Mouse (Mus musculus): ENCODE data around the gene Bzw2. TPM values are rescaled to one million over a fixed set of nuclear protein-coding genes. Genes with fewer than 3 reads are reported as not detected.

The Bzw2 gene
- polyA plus RNA-seq, 1 experiment from 2014 or later = 122 TPM

GRCm38 (mm10) chr12:36117161-36117560, 40.7 kb downstream of the Bzw2 start:
- Histone ChIP-seq H3K27ac (replicated peaks) (no peak overlapping the region), H3K9me3 (ENCODE audit: control insufficient read depth, low read length) (no peaks in the 10 kb centered on the region), H3K4me1 (replicated peaks; ENCODE audit: control insufficient read depth, insufficient read depth) (no peaks in the 10 kb centered on the region), H3K4me2 (replicated peaks; ENCODE audit: low read depth) (no peak overlapping the region), H3K27me3 (ENCODE audit: control insufficient read depth, insufficient read depth, low read length) (no peaks in the 10 kb centered on the region), H3K36me3 (ENCODE audit: control insufficient read depth, insufficient read depth, low read length) (peaks cover 20% of the 10 kb centered on the region), H3K4me3 (ENCODE audit: low read depth, low read length) (no peak overlapping the region), H3K9ac (ENCODE audit: low read length) (no peak overlapping the region)
- DNase-seq (ENCODE audit: low spot score) (no peak), ATAC-seq (ENCODE audit: low FRiP score, low TSS enrichment) (no peak)
- WGBS = 89% methylated on average over 6 of the region's 6 CpGs
- TF ChIP-seq CTCF (IDR thresholded peaks at IDR 0.05; ENCODE audit: low read depth) (no peak), EP300 (optimal IDR thresholded peaks at IDR 0.05) (no peak)

- no peak for DNase-seq (ENCODE audit: low spot score)
- H3K4me1 ChIP-seq (replicated peaks; ENCODE audit: control insufficient read depth, insufficient read depth) = no peaks in the 10 kb centered on the region
- H3K4me2 ChIP-seq (replicated peaks; ENCODE audit: low read depth) = no peak overlapping the region
- WGBS = 98% methylated on average over 3 of the region's 3 CpGs
- TF ChIP-seq CTCF (IDR thresholded peaks at IDR 0.05; ENCODE audit: low read depth) = no peak
- no peak for TF ChIP-seq EP300 (optimal IDR thresholded peaks at IDR 0.05)
- no peaks in the 10 kb centered on the region for H3K27me3 ChIP-seq (ENCODE audit: control insufficient read depth, insufficient read depth, low read length)
- peaks cover 30% of the 10 kb centered on the region for H3K36me3 ChIP-seq (ENCODE audit: control insufficient read depth, insufficient read depth, low read length)
- no peak overlapping the region for H3K27ac ChIP-seq (replicated peaks)
- no peak overlapping the region for H3K4me3 ChIP-seq (ENCODE audit: low read depth, low read length)
- H3K9ac ChIP-seq (ENCODE audit: low read length) = no peak overlapping the region
- H3K9me3 ChIP-seq (ENCODE audit: control insufficient read depth, low read length) = no peaks in the 10 kb centered on the region
- no peak for ATAC-seq (ENCODE audit: low FRiP score, low TSS enrichment)
Observed at GRCm38 (mm10) chr12:36112081-36112480, 45.8 kb downstream of the Bzw2 start.

GRCm38 (mm10) chr12:36111110-36111509, 46.8 kb downstream of the Bzw2 start:
- 89% methylated on average over 5 of the region's 5 CpGs for WGBS

GRCm38 (mm10) chr12:36110457-36110856, 47.4 kb downstream of the Bzw2 start:
- no peak for DNase-seq (ENCODE audit: low spot score)
- H3K9ac ChIP-seq (ENCODE audit: low read length) = no peak overlapping the region
- ATAC-seq (ENCODE audit: low FRiP score, low TSS enrichment) = no peak
- H3K4me2 ChIP-seq (replicated peaks; ENCODE audit: low read depth) = no peak overlapping the region
- H3K4me1 ChIP-seq (replicated peaks; ENCODE audit: control insufficient read depth, insufficient read depth) = no peaks in the 10 kb centered on the region
- WGBS = 84% methylated on average over 5 of the region's 5 CpGs
- H3K27me3 ChIP-seq (ENCODE audit: control insufficient read depth, insufficient read depth, low read length) = no peaks in the 10 kb centered on the region
- no peak overlapping the region for H3K27ac ChIP-seq (replicated peaks)
- H3K9me3 ChIP-seq (ENCODE audit: control insufficient read depth, low read length) = no peaks in the 10 kb centered on the region
- TF ChIP-seq CTCF (IDR thresholded peaks at IDR 0.05; ENCODE audit: low read depth) (no peak), EP300 (optimal IDR thresholded peaks at IDR 0.05) (no peak)
- H3K4me3 ChIP-seq (ENCODE audit: low read depth, low read length) = no peak overlapping the region
- H3K36me3 ChIP-seq (ENCODE audit: control insufficient read depth, insufficient read depth, low read length) = peaks cover 33% of the 10 kb centered on the region

More at GRCm38 (mm10) chr12:36111110-36111509, 46.8 kb downstream of the Bzw2 start:
- DNase-seq (ENCODE audit: low spot score) = no peak
- H3K4me2 ChIP-seq (replicated peaks; ENCODE audit: low read depth) = no peak overlapping the region
- H3K27me3 ChIP-seq (ENCODE audit: control insufficient read depth, insufficient read depth, low read length) = no peaks in the 10 kb centered on the region
- peaks cover 34% of the 10 kb centered on the region for H3K36me3 ChIP-seq (ENCODE audit: control insufficient read depth, insufficient read depth, low read length)
- H3K9ac ChIP-seq (ENCODE audit: low read length) = no peak overlapping the region
- TF ChIP-seq EP300 (optimal IDR thresholded peaks at IDR 0.05) (no peak), CTCF (IDR thresholded peaks at IDR 0.05; ENCODE audit: low read depth) (no peak)
- ATAC-seq (ENCODE audit: low FRiP score, low TSS enrichment) = no peak
- H3K27ac ChIP-seq (replicated peaks) = no peak overlapping the region
- H3K4me1 ChIP-seq (replicated peaks; ENCODE audit: control insufficient read depth, insufficient read depth) = no peaks in the 10 kb centered on the region
- no peaks in the 10 kb centered on the region for H3K9me3 ChIP-seq (ENCODE audit: control insufficient read depth, low read length)
- H3K4me3 ChIP-seq (ENCODE audit: low read depth, low read length) = no peak overlapping the region

GRCm38 (mm10) chr12:36108442-36108841, 49.4 kb downstream of the Bzw2 start:
- Histone ChIP-seq H3K9me3 (ENCODE audit: control insufficient read depth, low read length) (no peaks in the 10 kb centered on the region), H3K27me3 (ENCODE audit: control insufficient read depth, insufficient read depth, low read length) (no peaks in the 10 kb centered on the region), H3K4me1 (replicated peaks; ENCODE audit: control insufficient read depth, insufficient read depth) (no peaks in the 10 kb centered on the region), H3K36me3 (ENCODE audit: control insufficient read depth, insufficient read depth, low read length) (peaks cover 32% of the 10 kb centered on the region), H3K9ac (ENCODE audit: low read length) (no peak overlapping the region), H3K4me2 (replicated peaks; ENCODE audit: low read depth) (no peak overlapping the region), H3K4me3 (ENCODE audit: low read depth, low read length) (no peak overlapping the region), H3K27ac (replicated peaks) (no peak overlapping the region)
- DNase-seq (ENCODE audit: low spot score) = no peak
- 86% methylated on average over 5 of the region's 5 CpGs for WGBS
- TF ChIP-seq EP300 (optimal IDR thresholded peaks at IDR 0.05) (no peak), CTCF (IDR thresholded peaks at IDR 0.05; ENCODE audit: low read depth) (peak; percentile 54)
- no peak for ATAC-seq (ENCODE audit: low FRiP score, low TSS enrichment)

- H3K27me3 ChIP-seq (ENCODE audit: control insufficient read depth, insufficient read depth, low read length) = no peaks in the 10 kb centered on the region
- no peak for TF ChIP-seq CTCF (IDR thresholded peaks at IDR 0.05; ENCODE audit: low read depth)
- TF ChIP-seq EP300 (optimal IDR thresholded peaks at IDR 0.05) = no peak
- H3K9ac ChIP-seq (ENCODE audit: low read length) = no peak overlapping the region
- H3K27ac ChIP-seq (replicated peaks) = no peak overlapping the region
- H3K4me3 ChIP-seq (ENCODE audit: low read depth, low read length) = no peak overlapping the region
- no peak for DNase-seq (ENCODE audit: low spot score)
- ATAC-seq (ENCODE audit: low FRiP score, low TSS enrichment) = no peak
- H3K9me3 ChIP-seq (ENCODE audit: control insufficient read depth, low read length) = no peaks in the 10 kb centered on the region
- H3K4me1 ChIP-seq (replicated peaks; ENCODE audit: control insufficient read depth, insufficient read depth) = no peaks in the 10 kb centered on the region
- peaks cover 25% of the 10 kb centered on the region for H3K36me3 ChIP-seq (ENCODE audit: control insufficient read depth, insufficient read depth, low read length)
- WGBS = 92% methylated on average over 4 of the region's 4 CpGs
- no peak overlapping the region for H3K4me2 ChIP-seq (replicated peaks; ENCODE audit: low read depth)
Observed at GRCm38 (mm10) chr12:36103592-36103910, 54.3 kb downstream of the Bzw2 start.
